Mouse (Mus musculus): ENCODE results near the gene Rras2. TPM values are rescaled to one million over a fixed set of nuclear protein-coding genes. Genes with fewer than 3 reads are reported as not detected.

The Rras2 gene
- polyA plus RNA-seq, 1 experiment from 2014 or later, result 20.0 TPM

DNA sequence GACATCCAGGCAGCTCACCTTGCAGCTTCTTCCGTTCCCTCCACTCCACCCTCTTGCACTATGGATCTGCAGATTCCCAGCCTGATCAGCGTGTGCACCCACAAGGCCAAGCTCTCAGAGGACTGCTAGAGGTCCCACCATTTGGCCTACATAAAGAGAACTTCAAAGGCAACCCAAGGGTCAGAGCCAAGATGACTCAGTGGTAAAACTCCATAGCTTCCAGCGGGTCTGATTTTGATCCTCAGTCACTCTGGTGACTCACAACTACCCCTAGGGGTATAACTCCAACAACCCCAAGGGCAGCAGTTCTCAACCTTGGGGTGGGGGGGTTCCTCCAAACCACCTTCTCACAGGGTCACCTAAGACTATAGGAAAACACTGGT lies 47.1 kb downstream of the Rras2 start:
- 72% methylated on average over 3 of the region's 3 CpGs for WGBS
- H3K27ac ChIP-seq (replicated peaks), result no peak overlapping the region
- no peaks in the 10 kb centered on the region for H3K36me3 ChIP-seq
- no peak overlapping the region for H3K9ac ChIP-seq
- H3K4me2 ChIP-seq (replicated peaks), result no peak overlapping the region
- no peak for ATAC-seq (ENCODE audit: insufficient number of reproducible peaks, low FRiP score, low TSS enrichment, low read depth)
- H3K9me3 ChIP-seq (replicated peaks), result no peaks in the 10 kb centered on the region
- H3K4me1 ChIP-seq, result peaks cover 33% of the 10 kb centered on the region
- no peak overlapping the region for H3K4me3 ChIP-seq (replicated peaks)
- H3K27me3 ChIP-seq, result no peaks in the 10 kb centered on the region

DNA sequence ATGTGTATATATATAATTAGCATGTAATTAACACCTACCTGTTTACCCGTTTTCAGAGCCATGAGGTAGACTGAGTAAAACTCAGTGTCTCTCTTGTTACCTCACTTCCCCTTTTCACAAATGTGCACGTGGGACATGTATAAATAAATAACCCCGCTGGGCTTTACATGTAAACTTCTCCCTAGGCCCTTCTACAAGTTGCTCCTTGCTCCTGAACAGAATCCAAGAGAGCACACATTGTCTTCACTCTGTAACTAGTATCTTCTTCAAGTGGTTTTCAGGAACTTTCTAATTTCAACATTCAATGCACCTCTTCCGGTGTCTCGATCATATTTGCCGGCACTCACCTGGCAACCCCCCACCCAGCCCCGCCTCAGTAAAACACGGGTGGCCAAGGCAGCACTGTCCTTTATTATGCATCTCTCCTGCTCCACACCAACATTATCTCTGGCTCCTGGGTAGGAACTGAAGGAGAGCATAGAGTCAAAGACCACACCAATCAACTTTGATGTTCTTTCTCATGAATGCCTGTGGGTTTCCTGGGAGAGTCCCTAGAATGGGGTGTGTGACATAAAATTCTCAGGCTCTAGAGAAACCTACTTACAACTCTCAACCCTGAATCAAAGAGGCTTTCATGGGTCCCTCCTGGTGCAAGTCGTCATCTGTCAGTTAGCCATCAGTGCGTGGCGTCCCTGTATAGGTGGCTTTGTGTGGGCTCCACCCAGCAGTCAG lies 47.7 kb downstream of the Rras2 start:
- 81% methylated on average over 11 of the region's 11 CpGs for WGBS
- ATAC-seq (ENCODE audit: insufficient number of reproducible peaks, low FRiP score, low TSS enrichment, low read depth), result no peak
- peaks cover 38% of the 10 kb centered on the region for H3K4me1 ChIP-seq
- no peak overlapping the region for H3K9ac ChIP-seq
- no peaks in the 10 kb centered on the region for H3K9me3 ChIP-seq (replicated peaks)
- no peak overlapping the region for H3K4me3 ChIP-seq (replicated peaks)
- H3K4me2 ChIP-seq (replicated peaks), result no peak overlapping the region
- H3K27me3 ChIP-seq, result no peaks in the 10 kb centered on the region
- H3K36me3 ChIP-seq, result no peaks in the 10 kb centered on the region
- H3K27ac ChIP-seq (replicated peaks), result no peak overlapping the region

DNA sequence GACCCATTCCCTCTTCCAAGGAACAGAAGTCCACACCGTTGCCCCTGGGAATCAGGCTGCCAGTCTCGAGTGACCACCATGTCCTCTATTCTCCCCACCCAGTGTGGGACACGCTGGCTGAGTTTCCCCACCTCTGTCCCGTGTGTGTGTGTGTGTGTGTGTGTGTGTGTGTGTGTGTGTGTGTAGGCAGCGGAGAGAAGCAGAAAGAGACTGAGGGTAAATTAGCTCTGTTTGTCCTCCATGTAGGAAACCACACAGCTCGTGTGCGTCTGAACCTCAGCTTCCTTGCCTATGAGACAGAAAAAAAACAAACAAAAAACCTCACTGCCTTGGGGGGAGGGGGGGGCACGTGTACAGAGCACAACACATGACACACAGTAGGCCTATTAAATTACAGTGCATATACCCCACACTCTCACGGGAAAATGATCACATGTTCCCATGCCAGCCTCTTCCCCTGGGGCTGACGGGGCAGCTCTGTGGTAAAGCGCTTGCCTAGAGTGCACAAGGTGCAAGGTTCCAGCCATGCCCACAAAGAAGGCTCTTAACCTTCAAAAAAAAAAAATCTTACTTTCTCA lies 48.5 kb downstream of the Rras2 start:
- Histone ChIP-seq H3K9me3 (replicated peaks) (no peaks in the 10 kb centered on the region), H3K4me2 (replicated peaks) (no peak overlapping the region), H3K27me3 (no peaks in the 10 kb centered on the region), H3K27ac (replicated peaks) (no peak overlapping the region), H3K4me3 (replicated peaks) (no peak overlapping the region), H3K9ac (no peak overlapping the region), H3K4me1 (peaks cover 41% of the 10 kb centered on the region), H3K36me3 (no peaks in the 10 kb centered on the region)
- no peak for ATAC-seq (ENCODE audit: insufficient number of reproducible peaks, low FRiP score, low TSS enrichment, low read depth)
- 74% methylated on average over 11 of the region's 11 CpGs for WGBS

DNA sequence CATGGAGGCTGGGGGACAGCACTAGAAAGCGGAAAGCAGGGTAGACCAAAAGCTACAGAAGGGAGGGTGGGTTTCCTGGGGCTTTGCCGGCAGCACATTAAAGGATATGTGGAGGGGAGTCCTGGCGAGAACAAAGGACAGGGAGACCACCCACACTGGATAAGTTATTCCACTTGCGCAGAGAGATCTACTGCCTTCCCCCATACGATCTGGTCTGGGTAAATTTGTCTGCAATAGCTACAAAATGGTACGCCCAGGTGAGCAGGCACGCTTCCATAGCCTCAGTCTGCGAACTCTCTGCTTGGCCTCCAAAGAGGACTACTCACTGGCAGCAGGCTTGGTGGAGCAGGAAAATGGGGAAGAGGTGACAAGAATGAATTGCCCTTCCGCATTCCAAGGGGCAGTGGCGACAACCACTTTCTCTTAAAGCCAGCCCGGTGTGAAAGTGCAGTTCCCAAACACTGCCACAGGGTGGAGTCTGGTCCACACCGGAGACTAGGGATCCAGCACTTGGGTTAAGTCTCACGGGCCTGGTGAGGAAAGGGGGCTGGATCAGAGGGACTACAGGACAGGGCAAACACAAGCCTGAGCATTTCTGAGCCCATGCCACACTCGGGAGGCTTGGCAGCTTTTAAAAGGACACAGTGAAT lies 50.9 kb downstream of the Rras2 start:
- Histone ChIP-seq H3K4me3 (replicated peaks) (peak overlapping the region; percentile 37), H3K36me3 (no peaks in the 10 kb centered on the region), H3K4me2 (replicated peaks) (peak overlapping the region; percentile 62), H3K4me1 (peaks cover 34% of the 10 kb centered on the region), H3K9ac (no peak overlapping the region), H3K27me3 (no peaks in the 10 kb centered on the region), H3K9me3 (replicated peaks) (no peaks in the 10 kb centered on the region), H3K27ac (replicated peaks) (peak overlapping the region; percentile 71)
- 0 out of 2 replicates have a peak, but pooled peaks have one; percentile 20 for ATAC-seq (ENCODE audit: insufficient number of reproducible peaks, low FRiP score, low TSS enrichment, low read depth)
- WGBS, result 10% methylated on average over 14 of the region's 14 CpGs

DNA sequence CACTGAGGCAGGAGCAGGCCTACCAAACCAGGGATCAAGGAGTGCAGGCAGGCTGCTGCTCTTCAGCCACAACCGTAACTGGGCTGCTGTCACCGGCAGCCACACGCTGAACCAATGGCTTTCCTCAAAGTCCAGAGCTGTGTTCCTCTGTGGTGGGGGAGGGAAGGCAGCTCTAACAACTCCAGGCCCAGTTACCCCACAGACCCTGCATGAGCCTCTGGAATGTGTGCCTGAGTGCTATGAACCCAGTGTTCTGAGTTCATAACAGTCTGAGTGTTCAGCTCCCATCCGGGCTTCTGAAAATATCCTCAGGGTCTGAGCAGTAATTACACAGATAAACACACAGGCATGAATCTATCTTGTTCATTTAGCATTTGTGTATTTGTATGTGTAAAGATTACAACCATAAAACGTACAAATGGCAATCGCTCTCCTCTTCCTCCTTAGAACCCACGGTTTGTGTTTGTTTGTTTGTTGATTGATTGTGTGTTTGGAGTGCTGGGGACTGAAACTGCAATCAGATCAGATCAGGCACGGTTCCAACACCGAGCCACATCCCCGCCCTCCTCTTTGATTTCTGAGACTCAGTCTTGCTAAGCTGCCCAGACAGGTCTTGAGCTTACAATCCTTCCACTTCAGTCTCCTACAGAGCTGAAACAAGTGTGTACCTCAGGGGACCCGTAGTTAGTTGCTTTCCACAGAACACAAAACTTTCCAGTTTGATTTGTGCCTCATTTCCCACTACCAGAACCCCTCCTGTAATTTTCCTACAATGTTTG lies 52.0 kb downstream of the Rras2 start:
- H3K4me1 ChIP-seq, result peaks cover 28% of the 10 kb centered on the region
- no peak for ATAC-seq (ENCODE audit: insufficient number of reproducible peaks, low FRiP score, low TSS enrichment, low read depth)
- no peak overlapping the region for H3K9ac ChIP-seq
- WGBS, result 29% methylated on average over 11 of the region's 11 CpGs
- no peaks in the 10 kb centered on the region for H3K36me3 ChIP-seq
- no peaks in the 10 kb centered on the region for H3K27me3 ChIP-seq
- H3K4me3 ChIP-seq (replicated peaks), result no peak overlapping the region
- H3K9me3 ChIP-seq (replicated peaks), result no peaks in the 10 kb centered on the region
- peak overlapping the region; percentile 71 for H3K27ac ChIP-seq (replicated peaks)
- peak overlapping the region; percentile 62 for H3K4me2 ChIP-seq (replicated peaks)

DNA sequence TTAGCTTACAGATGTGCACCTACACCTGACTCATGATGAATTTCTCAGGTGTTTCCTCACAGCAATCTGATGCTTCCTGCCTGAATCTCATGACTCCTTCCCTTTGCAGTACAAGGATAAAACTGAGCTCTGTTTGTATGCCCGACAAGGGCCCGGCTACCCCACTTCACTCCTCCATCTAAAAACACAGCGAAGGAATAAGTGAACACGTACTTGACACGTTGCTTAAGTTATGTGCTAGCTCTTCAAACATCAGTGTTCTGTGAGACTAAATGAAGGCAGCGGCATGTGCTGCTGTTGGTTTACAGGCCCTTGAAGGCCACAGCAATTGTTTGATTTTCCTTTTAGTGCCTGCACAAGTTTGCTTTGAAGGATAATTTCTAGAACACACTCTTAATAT lies 53.6 kb downstream of the Rras2 start:
- Histone ChIP-seq H3K4me3 (replicated peaks) (no peak overlapping the region), H3K27ac (replicated peaks) (no peak overlapping the region), H3K4me1 (peaks cover 24% of the 10 kb centered on the region), H3K36me3 (no peaks in the 10 kb centered on the region), H3K9ac (no peak overlapping the region), H3K27me3 (no peaks in the 10 kb centered on the region), H3K4me2 (replicated peaks) (no peak overlapping the region), H3K9me3 (replicated peaks) (no peaks in the 10 kb centered on the region)
- ATAC-seq (ENCODE audit: insufficient number of reproducible peaks, low FRiP score, low TSS enrichment, low read depth), result no peak
- 85% methylated on average over 6 of the region's 6 CpGs for WGBS

DNA sequence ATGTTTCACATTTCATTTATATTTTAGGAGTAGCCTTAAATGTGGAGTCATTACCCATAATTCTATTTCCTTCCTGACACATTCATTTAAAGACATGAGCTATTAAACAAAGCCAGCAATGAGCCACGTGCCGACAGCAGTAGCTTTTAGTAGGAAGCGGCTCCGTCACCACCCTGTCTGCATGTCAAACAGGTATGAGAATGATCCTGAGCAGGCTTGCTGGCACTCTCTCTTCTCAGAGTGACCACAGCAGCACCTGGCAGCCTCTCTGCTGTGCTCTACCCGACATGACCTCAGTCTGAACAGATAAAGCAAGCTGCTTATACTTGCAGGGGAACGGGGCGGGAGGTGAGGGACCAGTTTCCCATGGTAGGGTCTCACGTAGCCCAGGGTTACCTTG lies 54.0 kb downstream of the Rras2 start:
- Histone ChIP-seq H3K27ac (replicated peaks) (no peak overlapping the region), H3K9ac (no peak overlapping the region), H3K4me3 (replicated peaks) (no peak overlapping the region), H3K4me2 (replicated peaks) (no peak overlapping the region), H3K9me3 (replicated peaks) (no peaks in the 10 kb centered on the region), H3K27me3 (no peaks in the 10 kb centered on the region), H3K4me1 (peaks cover 24% of the 10 kb centered on the region), H3K36me3 (no peaks in the 10 kb centered on the region)
- 53% methylated on average over 8 of the region's 8 CpGs for WGBS
- ATAC-seq (ENCODE audit: insufficient number of reproducible peaks, low FRiP score, low TSS enrichment, low read depth), result no peak

DNA sequence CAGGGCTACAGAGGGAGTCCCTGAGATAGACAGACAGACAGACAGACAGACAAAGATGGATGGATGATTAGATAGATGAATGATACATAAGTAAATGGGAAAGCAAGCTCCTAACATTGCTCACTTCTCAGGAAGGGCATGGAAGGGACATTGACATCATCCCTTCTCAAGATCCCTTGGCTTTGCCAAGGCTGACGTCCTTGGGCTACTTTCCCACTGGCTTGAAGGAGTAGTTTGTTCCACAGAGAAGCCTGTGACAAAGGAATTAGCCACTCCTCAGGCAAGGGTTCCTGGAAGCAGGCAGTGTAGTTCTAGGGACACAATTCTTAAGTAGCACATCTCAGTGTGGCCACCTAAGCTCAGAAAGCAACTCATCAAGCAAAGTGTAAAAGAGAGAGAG lies 55.1 kb downstream of the Rras2 start:
- Histone ChIP-seq H3K4me1 (peaks cover 24% of the 10 kb centered on the region), H3K27ac (replicated peaks) (no peak overlapping the region), H3K9ac (no peak overlapping the region), H3K36me3 (no peaks in the 10 kb centered on the region), H3K27me3 (no peaks in the 10 kb centered on the region), H3K9me3 (replicated peaks) (no peaks in the 10 kb centered on the region), H3K4me3 (replicated peaks) (no peak overlapping the region), H3K4me2 (replicated peaks) (no peak overlapping the region)
- WGBS, result 71% methylated on average over 1 of the region's 1 CpGs
- ATAC-seq (ENCODE audit: insufficient number of reproducible peaks, low FRiP score, low TSS enrichment, low read depth), result no peak

DNA sequence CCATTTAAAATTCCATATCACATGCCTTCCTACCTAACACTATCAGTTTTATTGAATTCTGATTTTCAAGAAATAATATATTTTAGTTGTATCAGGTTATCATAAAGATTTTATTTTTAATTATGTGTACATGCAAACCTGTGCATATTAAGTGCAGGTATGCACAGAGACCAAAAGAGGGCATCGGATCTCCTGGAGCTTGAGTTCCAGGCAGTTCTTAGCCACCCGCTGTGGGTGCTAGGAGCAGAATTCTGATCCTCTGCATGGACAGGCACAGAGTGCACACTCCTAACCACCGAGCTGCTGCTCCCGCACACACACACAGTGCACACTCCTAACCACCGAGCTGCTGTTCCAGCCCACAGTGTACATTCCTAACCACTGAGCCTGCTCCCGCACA lies 57.1 kb downstream of the Rras2 start:
- ATAC-seq (ENCODE audit: insufficient number of reproducible peaks, low FRiP score, low TSS enrichment, low read depth), result no peak
- Histone ChIP-seq H3K9me3 (replicated peaks) (no peaks in the 10 kb centered on the region), H3K27me3 (no peaks in the 10 kb centered on the region), H3K4me2 (replicated peaks) (no peak overlapping the region), H3K4me1 (peaks cover 25% of the 10 kb centered on the region), H3K9ac (no peak overlapping the region), H3K4me3 (replicated peaks) (no peak overlapping the region), H3K27ac (replicated peaks) (no peak overlapping the region), H3K36me3 (no peaks in the 10 kb centered on the region)
- 94% methylated on average over 6 of the region's 6 CpGs for WGBS

DNA sequence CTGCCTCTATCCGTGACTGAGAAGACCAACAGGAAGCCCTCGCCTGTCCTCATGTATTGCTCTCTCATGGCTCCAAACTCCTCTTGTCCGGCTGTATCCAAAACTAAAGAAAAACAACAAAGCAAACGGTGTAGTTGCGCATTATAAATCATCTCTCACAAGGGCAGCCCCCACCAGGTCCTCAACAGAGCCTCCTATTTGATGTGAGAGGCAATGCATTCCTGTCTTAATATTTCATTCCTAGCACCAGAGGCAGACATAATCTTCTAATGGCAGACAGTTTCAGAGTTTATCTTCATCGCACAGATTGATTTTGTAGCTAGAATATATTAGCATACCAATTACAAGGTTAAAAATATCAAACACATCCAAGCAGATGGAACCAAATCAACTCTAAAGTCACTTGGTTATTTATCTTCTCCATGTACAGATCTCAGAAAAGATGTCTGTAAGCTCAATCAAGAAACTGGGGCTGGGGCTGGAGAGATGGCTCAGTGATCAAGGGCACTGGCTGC lies 58.6 kb downstream of the Rras2 start:
- Histone ChIP-seq H3K9me3 (replicated peaks) (no peaks in the 10 kb centered on the region), H3K4me3 (replicated peaks) (no peak overlapping the region), H3K4me1 (peaks cover 16% of the 10 kb centered on the region; the same call in 1 of the 2 replicates), H3K4me2 (replicated peaks) (no peak overlapping the region), H3K9ac (no peak overlapping the region), H3K27me3 (no peaks in the 10 kb centered on the region), H3K27ac (replicated peaks) (no peak overlapping the region), H3K36me3 (no peaks in the 10 kb centered on the region)
- WGBS, result 82% methylated on average over 6 of the region's 6 CpGs
- ATAC-seq (ENCODE audit: insufficient number of reproducible peaks, low FRiP score, low TSS enrichment, low read depth), result no peak

DNA sequence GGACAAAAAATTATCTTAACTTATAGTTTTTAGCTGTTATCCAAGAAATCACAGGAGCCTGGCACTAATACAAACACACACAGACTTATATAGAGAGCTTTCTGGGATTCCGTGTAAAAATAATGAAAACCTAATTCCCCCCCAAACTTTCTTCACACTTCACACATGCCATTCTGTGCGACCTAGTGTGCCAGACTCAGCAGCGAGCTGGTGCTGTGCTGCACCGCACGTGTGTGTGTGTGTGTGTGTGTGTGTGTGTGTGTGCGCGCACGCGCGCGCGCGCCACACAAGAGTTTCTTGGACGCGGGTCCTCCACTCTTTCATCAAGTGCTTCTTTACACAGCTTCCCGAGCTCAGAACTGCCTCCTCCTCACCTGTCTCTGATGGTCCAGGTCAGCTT lies 59.4 kb downstream of the Rras2 start:
- H3K27ac ChIP-seq (replicated peaks), result no peak overlapping the region
- H3K27me3 ChIP-seq, result no peaks in the 10 kb centered on the region
- no peak overlapping the region for H3K4me3 ChIP-seq (replicated peaks)
- no peak overlapping the region for H3K9ac ChIP-seq
- peaks cover 12% of the 10 kb centered on the region; the same call in 1 of the 2 replicates for H3K4me1 ChIP-seq
- H3K4me2 ChIP-seq (replicated peaks), result no peak overlapping the region
- 90% methylated on average over 16 of the region's 16 CpGs for WGBS
- no peaks in the 10 kb centered on the region for H3K36me3 ChIP-seq
- no peak for ATAC-seq (ENCODE audit: insufficient number of reproducible peaks, low FRiP score, low TSS enrichment, low read depth)
- no peaks in the 10 kb centered on the region for H3K9me3 ChIP-seq (replicated peaks)
